Mouse (Mus musculus) liver, embryonic 16.5 days (tissue): ENCODE measurements around the gene Adssl1. TPM values are rescaled to one million over a fixed set of nuclear protein-coding genes. Genes with fewer than 3 reads are reported as not detected.

Experiments
- ATAC-seq: fragments of 200-750 bp; cut with Nextera tagmentation; 2 replicates; pipeline ENCODE4 v1.8.0; 2017; ENCODE audit warnings: low read depth, mild to moderate bottlenecking, moderate number of reproducible peaks, moderate library complexity
- H3K27ac ChIP-seq: fragments of 300-500 bp; sonication (generic); 2 replicates; pipeline ENCODE4 v1.5.1; 2014; ENCODE audit warnings: mild to moderate bottlenecking, low read length
- H3K27me3 ChIP-seq: fragments of 300-500 bp; sonication (generic); 2 replicates; pipeline ENCODE4 v1.6.1; 2014; ENCODE audit warnings: low read depth, low read length, mixed read lengths; ENCODE audit not compliant: control insufficient read depth, insufficient read depth
- H3K36me3 ChIP-seq: fragments of 300-500 bp; sonication (generic); 2 replicates; pipeline ENCODE4 v1.6.1; 2014; ENCODE audit warnings: mild to moderate bottlenecking; ENCODE audit not compliant: control insufficient read depth, insufficient read depth
- H3K4me1 ChIP-seq: fragments of 300-500 bp; sonication (generic); 2 replicates; pipeline ENCODE4 v1.6.1; 2014; ENCODE audit warnings: low read depth, low read length, mixed read lengths; ENCODE audit not compliant: control insufficient read depth
- H3K4me2 ChIP-seq: fragments of 300-500 bp; sonication (generic); 2 replicates; pipeline ENCODE4 v1.6.1; 2014; ENCODE audit warnings: low read depth, low read length, mixed read lengths
- H3K4me3 ChIP-seq: fragments of 300-500 bp; sonication (generic); 2 replicates; pipeline ENCODE4 v1.5.1; 2014; ENCODE audit warnings: low read depth, mild to moderate bottlenecking, low read length
- H3K9ac ChIP-seq: fragments of 300-500 bp; sonication (generic); 2 replicates; pipeline ENCODE4 v1.6.1; 2014; ENCODE audit warnings: low read depth, low read length
- H3K9me3 ChIP-seq: fragments of 300-500 bp; sonication (generic); replicated peaks from 2 replicates; pipeline ENCODE4 v1.6.1; 2016; ENCODE audit warnings: low read length; ENCODE audit not compliant: control insufficient read depth
- WGBS: fragments of 180-500 bp; shearing (Covaris S2); extraction: QIAGEN DNeasy Blood & Tissue Kit; methylation state at CpG from one replicate; pipeline ENCODE4 v1.1.7; 2014; ENCODE audit not compliant: insufficient replicate concordance; 5-methylcytosine and 5-hydroxymethylcytosine counted together
- polyA plus RNA-seq: library from polyadenylated mRNA; unstranded; fragments of >200 nt; fragmentation: Nextera tagmentation; extraction: Ambion mirVana; gene quantifications from 2 replicates; pipeline ENCODE4 v1.2.1, GENCODE M21; 2015

Gene Adssl1
- polyA plus RNA-seq, 1 experiment from 2014 or later: 14.0 TPM

- no peak overlapping the region; the same call in 1 of the 2 replicates for H3K27ac ChIP-seq
- 61% methylated on average over 8 of the region's 8 CpGs for WGBS
- H3K4me1 ChIP-seq: peaks cover 19% of the 10 kb centered on the region
These were observed 39.9 kb upstream of the Adssl1 start for GRCm38 (mm10) chr12:112579926-112580325.

GRCm38 (mm10) chr12:112581113-112581512 is 38.7 kb upstream of the Adssl1 start:
- Histone ChIP-seq H3K4me1 (peaks cover 21% of the 10 kb centered on the region), H3K4me2 (no peak overlapping the region), H3K27me3 (no peaks in the 10 kb centered on the region), H3K9ac (no peak overlapping the region), H3K36me3 (no peaks in the 10 kb centered on the region), H3K4me3 (no peak overlapping the region), H3K27ac (peak overlapping the region; percentile 57), H3K9me3 (no peaks in the 10 kb centered on the region)
- 30% methylated on average over 3 of the region's 3 CpGs for WGBS
- ATAC-seq: peak; percentile 55

More at GRCm38 (mm10) chr12:112579926-112580325, 39.9 kb upstream of the Adssl1 start:
- no peak for ATAC-seq
- H3K4me2 ChIP-seq: no peak overlapping the region
- no peaks in the 10 kb centered on the region for H3K36me3 ChIP-seq
- no peaks in the 10 kb centered on the region for H3K9me3 ChIP-seq
- no peak overlapping the region for H3K4me3 ChIP-seq
- H3K27me3 ChIP-seq: no peaks in the 10 kb centered on the region
- H3K9ac ChIP-seq: no peak overlapping the region

DNA sequence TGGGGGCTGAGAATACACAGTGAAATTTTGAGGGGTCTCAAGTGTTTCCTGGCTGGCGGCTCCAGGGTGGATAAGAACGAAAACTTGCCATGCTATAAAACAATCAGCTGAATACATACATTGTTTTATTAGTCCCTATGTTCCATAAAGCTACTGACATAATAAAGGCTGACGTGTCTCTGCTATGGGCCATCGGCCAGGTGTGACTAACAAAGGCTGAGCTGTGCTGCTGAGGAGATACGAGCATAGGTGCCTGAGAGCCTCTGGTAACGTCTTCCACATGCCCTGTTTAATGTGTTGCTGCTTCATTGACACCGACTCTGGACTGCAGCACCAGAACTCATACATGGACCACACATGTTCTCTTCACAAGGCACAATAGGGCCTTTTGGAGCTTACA is 34.9 kb upstream of the Adssl1 start:
- WGBS: 64% methylated on average over 7 of the region's 7 CpGs
- Histone ChIP-seq H3K9me3 (no peaks in the 10 kb centered on the region), H3K27ac (peak overlapping the region; percentile 33; the same call in 1 of the 2 replicates), H3K4me2 (no peak overlapping the region), H3K4me1 (peaks cover 37% of the 10 kb centered on the region), H3K36me3 (no peaks in the 10 kb centered on the region), H3K9ac (no peak overlapping the region), H3K27me3 (peaks cover 17% of the 10 kb centered on the region), H3K4me3 (no peak overlapping the region)
- no peak for ATAC-seq

- 44% methylated on average over 7 of the region's 7 CpGs for WGBS
- Histone ChIP-seq H3K9ac (no peak overlapping the region), H3K27ac (peak overlapping the region; percentile 82), H3K36me3 (no peaks in the 10 kb centered on the region), H3K27me3 (peaks cover 17% of the 10 kb centered on the region), H3K9me3 (no peaks in the 10 kb centered on the region), H3K4me1 (peaks cover 33% of the 10 kb centered on the region), H3K4me3 (no peak overlapping the region), H3K4me2 (no peak overlapping the region)
- ATAC-seq: no peak
These were observed 33.8 kb upstream of the Adssl1 start for GRCm38 (mm10) chr12:112585924-112586538.

- Histone ChIP-seq H3K4me2 (peak overlapping the region; percentile 68; the same call in 1 of the 2 replicates), H3K9me3 (no peaks in the 10 kb centered on the region), H3K4me3 (no peak overlapping the region), H3K9ac (no peak overlapping the region), H3K36me3 (no peaks in the 10 kb centered on the region), H3K27ac (peak overlapping the region; percentile 82), H3K27me3 (peaks cover 17% of the 10 kb centered on the region), H3K4me1 (peaks cover 25% of the 10 kb centered on the region)
- ATAC-seq: peak; percentile 76
- 60% methylated on average over 14 of the region's 14 CpGs for WGBS
These were observed 32.4 kb upstream of the Adssl1 start for GRCm38 (mm10) chr12:112587125-112588124.

GRCm38 (mm10) chr12:112588426-112589256 is 31.2 kb upstream of the Adssl1 start, which contains the start of gene Inf2:
Inf2 (plus strand) TSS chr12:112588784.
- peak; percentile 80 for ATAC-seq
- Histone ChIP-seq H3K27ac (peak within 1 kb of the TSS; percentile 77), H3K36me3 (no peaks in the 10 kb centered on the region), H3K4me1 (peaks cover 27% of the 10 kb centered on the region), H3K27me3 (peaks cover 17% of the 10 kb centered on the region), H3K9me3 (no peaks in the 10 kb centered on the region), H3K4me3 (peak within 1 kb of the TSS; percentile 63), H3K4me2 (peak within 1 kb of the TSS; percentile 68), H3K9ac (peak within 1 kb of the TSS; percentile 49)
- under 1% methylated on average over 57 of the region's 60 CpGs for WGBS

DNA sequence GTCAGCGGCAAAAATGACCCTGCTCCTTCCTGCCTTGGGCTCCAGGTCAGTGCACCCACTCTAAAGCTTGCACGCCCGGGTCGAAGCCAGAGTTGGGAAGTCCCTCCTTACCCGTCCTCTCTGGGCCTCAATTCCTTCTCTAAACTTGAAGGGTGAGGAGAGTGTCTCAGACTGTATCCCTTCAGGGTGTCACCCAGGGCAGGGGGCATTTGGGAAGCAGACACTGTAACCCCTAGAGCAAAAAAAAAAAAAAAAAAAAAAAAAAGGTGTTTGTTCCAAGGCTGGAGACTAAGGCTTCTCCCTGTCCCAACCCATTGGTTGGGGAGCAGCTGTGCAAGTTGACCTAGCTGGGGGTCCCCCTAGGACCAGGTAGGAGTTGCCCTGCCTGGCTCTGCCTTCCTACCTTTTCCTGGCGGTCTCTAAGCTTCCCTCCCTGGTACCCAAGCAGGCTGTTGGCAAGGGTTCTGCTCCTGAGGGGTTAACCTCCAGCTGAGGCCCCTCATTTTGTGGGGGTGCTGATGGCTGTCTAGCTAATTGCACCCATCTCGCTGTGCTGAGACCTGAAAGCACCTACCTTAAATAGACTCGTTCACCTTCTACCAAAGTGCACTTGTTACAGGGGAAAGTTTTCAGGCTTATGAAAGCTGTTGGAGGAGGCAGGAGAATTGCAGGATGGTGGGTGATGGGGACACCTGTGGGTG is 30.2 kb upstream of the Adssl1 start:
- Histone ChIP-seq H3K9ac (peak overlapping the region; percentile 49; the same call in 1 of the 2 replicates), H3K4me2 (peak overlapping the region; percentile 68), H3K4me1 (peaks cover 37% of the 10 kb centered on the region), H3K27me3 (peaks cover 17% of the 10 kb centered on the region), H3K27ac (no peak overlapping the region), H3K4me3 (peak overlapping the region; percentile 63), H3K36me3 (no peaks in the 10 kb centered on the region), H3K9me3 (no peaks in the 10 kb centered on the region)
- no peak for ATAC-seq
- 33% methylated on average over 8 of the region's 8 CpGs for WGBS
